Mouse (Mus musculus) activated CD4-positive, CD25-positive, alpha-beta regulatory T cell, adult 4 months (primary cell): ENCODE results near the gene Rmi1. TPM values are rescaled to one million over a fixed set of nuclear protein-coding genes. Genes with fewer than 3 reads are reported as not detected.

Source experiments
- polyA plus RNA-seq, 2 experiments: library from polyadenylated mRNA; unstranded; fragments of 100-300 nt; shearing (Covaris generic); gene quantifications; one replicate each; pipeline ENCODE4 v1.2.1; 2017

The Rmi1 gene
- polyA plus RNA-seq, 2 experiments from 2014 or later: 24.5 to 25.2 TPM

Other genes with a start within 250 kb of the Rmi1 start
- gene Idnk, start 244.6 kb upstream of the Rmi1 start, polyA plus RNA-seq: 100 to 1,000 TPM; 250 to 265 TPM
- gene Ubqln1, start 186.6 kb upstream of the Rmi1 start, polyA plus RNA-seq: 10 to 100 TPM; 15.4 to 17.0 TPM
- gene Gkap1, start 126.5 kb upstream of the Rmi1 start, polyA plus RNA-seq: under 1 TPM; 0.22 to 0.74 TPM
- gene Kif27, start 43.1 kb upstream of the Rmi1 start, polyA plus RNA-seq: not detected
- gene 2210016F16Rik, start 17.0 kb upstream of the Rmi1 start, polyA plus RNA-seq: 10 to 100 TPM; 25.5 to 29.7 TPM
- 1,000 to 10,000 TPM; 2,185 to 2,296 TPM for gene Hnrnpk, start 1.1 kb downstream of the Rmi1 start, polyA plus RNA-seq
- gene Slc28a3, start 208.6 kb downstream of the Rmi1 start, polyA plus RNA-seq: under 1 TPM in 1 of 2 experiments, not detected in 1; 0.21 TPM